Mouse (Mus musculus) stomach, embryonic 14.5 days (tissue): Measurements from ENCODE around the gene Actbl2. TPM values are rescaled to one million over a fixed set of nuclear protein-coding genes. Genes with fewer than 3 reads are reported as not detected.

Source experiments
- ATAC-seq: fragments of 200-750 bp; cut with Nextera tagmentation; 2 replicates; pipeline ENCODE4 v1.8.0; 2017; ENCODE audit warnings: low read depth, moderate TSS enrichment; ENCODE audit not compliant: insufficient number of reproducible peaks, insufficient read depth, low FRiP score
- H3K27ac ChIP-seq: fragments of 300-500 bp; sonication (generic); 2 replicates; pipeline ENCODE4 v1.5.1; 2014; ENCODE audit warnings: mild to moderate bottlenecking, low read length, moderate library complexity, mixed read lengths
- H3K27me3 ChIP-seq: fragments of 300-500 bp; sonication (generic); 2 replicates; pipeline ENCODE4 v1.6.1; 2014; ENCODE audit warnings: low read length, control low read depth, mixed read lengths; ENCODE audit not compliant: control insufficient read depth, insufficient read depth
- H3K36me3 ChIP-seq: fragments of 300-500 bp; sonication (generic); 2 replicates; pipeline ENCODE4 v1.6.1; 2014; ENCODE audit warnings: mild to moderate bottlenecking, control low read depth, low read length, moderate library complexity, mixed read lengths; ENCODE audit not compliant: control insufficient read depth, insufficient read depth
- H3K4me1 ChIP-seq: fragments of 300-500 bp; sonication (generic); 2 replicates; pipeline ENCODE4 v1.6.1; 2014; ENCODE audit warnings: low read length, control low read depth, mixed read lengths; ENCODE audit not compliant: control insufficient read depth, insufficient read depth
- H3K4me2 ChIP-seq: fragments of 300-500 bp; sonication (generic); replicated peaks from 2 replicates; pipeline ENCODE4 v1.6.1; 2014; ENCODE audit warnings: low read depth, low read length, control low read depth
- H3K4me3 ChIP-seq: fragments of 300-500 bp; sonication (generic); 2 replicates; pipeline ENCODE4 v1.5.1; 2014; ENCODE audit warnings: low read depth, low read length, control low read depth
- H3K9ac ChIP-seq: fragments of 300-500 bp; sonication (generic); replicated peaks from 2 replicates; pipeline ENCODE4 v1.6.1; 2014; ENCODE audit warnings: low read depth, mild to moderate bottlenecking, control low read depth, low read length, moderate library complexity, mixed read lengths
- H3K9me3 ChIP-seq: fragments of 300-500 bp; sonication (generic); 2 replicates; pipeline ENCODE4 v1.6.1; 2016; ENCODE audit warnings: low read depth, low read length, control low read depth; ENCODE audit not compliant: control insufficient read depth
- WGBS: fragments of 180-500 bp; shearing (Covaris S2); extraction: QIAGEN DNeasy Blood & Tissue Kit; methylation state at CpG from one replicate; pipeline ENCODE4 v1.1.7; 2014; 5-methylcytosine and 5-hydroxymethylcytosine counted together
- polyA plus RNA-seq: library from polyadenylated mRNA; unstranded; fragments of >200 nt; fragmentation: Nextera tagmentation; extraction: Ambion mirVana; gene quantifications from 2 replicates; pipeline ENCODE4 v1.2.1, GENCODE M21; 2014

Gene Actbl2
- polyA plus RNA-seq, 1 experiment from 2014 or later, result not detected

- WGBS, result 81% methylated on average over 10 of the region's 10 CpGs
- no peak for ATAC-seq
- H3K4me1 ChIP-seq, result 0 out of 2 replicates have a peak, but pooled peaks cover 5% of the 10 kb centered on the region
- no peak overlapping the region for H3K9ac ChIP-seq
- no peak overlapping the region for H3K27ac ChIP-seq
- peaks cover 10% of the 10 kb centered on the region; the same call in 1 of the 2 replicates for H3K9me3 ChIP-seq
- no peaks in the 10 kb centered on the region for H3K27me3 ChIP-seq
- H3K4me2 ChIP-seq, result no peak overlapping the region
- no peak overlapping the region for H3K4me3 ChIP-seq
- H3K36me3 ChIP-seq, result no peaks in the 10 kb centered on the region
These were observed 31.9 kb downstream of the Actbl2 start for GRCm38 (mm10) chr13:111286461-111287385.

DNA sequence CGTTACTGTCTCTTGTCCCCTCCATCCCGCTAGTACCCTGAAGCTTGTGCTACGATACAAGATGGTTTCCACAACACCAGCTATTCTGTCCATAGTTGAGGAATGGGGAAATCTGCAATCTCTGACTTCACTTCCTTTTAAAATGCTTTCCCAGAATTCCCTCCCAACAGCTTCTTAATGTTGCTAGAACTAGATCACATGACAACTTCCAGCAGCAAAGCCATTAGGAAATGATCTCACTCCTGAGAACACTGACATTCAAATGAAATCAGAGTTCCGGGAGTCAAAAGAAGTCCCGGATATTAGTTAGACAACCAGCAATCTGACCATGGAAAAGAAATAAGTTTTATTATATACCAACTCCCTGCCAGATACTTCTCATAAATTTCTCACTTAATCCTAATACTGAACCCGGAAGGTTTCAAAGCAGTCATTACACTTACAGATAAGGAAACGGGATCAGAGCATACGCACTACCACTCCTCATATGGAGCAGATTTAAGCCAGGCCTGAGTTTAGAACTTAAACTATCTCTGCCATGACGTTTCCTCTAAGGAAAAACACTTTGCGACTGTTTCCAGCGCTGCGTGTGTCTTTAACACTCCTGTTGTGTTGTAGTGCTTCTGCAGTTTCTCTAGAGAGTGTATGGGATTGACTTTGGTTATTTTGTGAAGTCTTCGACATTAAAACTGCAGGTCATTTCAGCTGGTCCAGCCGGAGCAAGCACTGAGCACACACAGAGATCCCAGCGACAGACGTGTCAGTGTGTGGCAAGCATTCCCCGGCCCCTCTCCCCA is 36.5 kb downstream of the Actbl2 start:
- ATAC-seq, result 0 out of 2 replicates have a peak, but pooled peaks have one; percentile 46
- H3K4me3 ChIP-seq, result no peak overlapping the region
- no peak overlapping the region for H3K4me2 ChIP-seq

DNA sequence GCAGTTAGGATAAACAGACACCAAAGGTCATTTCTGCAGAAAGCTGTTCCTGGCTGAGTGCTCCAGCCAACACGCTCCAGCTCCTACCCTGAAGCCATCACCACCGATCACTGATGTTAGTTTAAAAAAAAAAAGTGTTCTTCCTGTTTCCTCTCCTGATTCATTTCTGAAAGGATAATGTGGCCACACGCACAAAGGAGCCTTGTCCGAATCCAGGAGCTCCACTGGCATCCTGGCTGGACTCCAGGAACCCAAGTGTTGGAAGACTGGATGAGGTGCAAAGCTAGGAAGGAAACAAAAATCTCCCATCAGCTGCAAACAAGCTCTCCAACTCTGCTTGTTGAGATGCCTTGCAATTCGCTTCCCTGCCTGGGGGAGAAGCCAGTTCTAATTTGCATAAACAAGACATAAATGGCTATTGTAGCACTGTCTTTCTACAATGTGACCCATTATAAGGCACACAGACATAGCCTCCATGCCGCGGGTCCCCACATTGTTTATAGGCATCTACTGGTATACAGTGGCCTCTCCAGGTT is 37.2 kb downstream of the Actbl2 start:
- Histone ChIP-seq H3K27ac (peak overlapping the region; percentile 62), H3K9ac (no peak overlapping the region), H3K4me2 (no peak overlapping the region), H3K36me3 (no peaks in the 10 kb centered on the region), H3K4me1 (peaks cover 11% of the 10 kb centered on the region; the same call in 1 of the 2 replicates), H3K9me3 (no peaks in the 10 kb centered on the region), H3K27me3 (no peaks in the 10 kb centered on the region), H3K4me3 (no peak overlapping the region)
- WGBS, result 35% methylated on average over 7 of the region's 7 CpGs
- no peak for ATAC-seq

More for the DNA sequence above, 36.5 kb downstream of the Actbl2 start:
- H3K4me1 ChIP-seq, result peaks cover 11% of the 10 kb centered on the region; the same call in 1 of the 2 replicates
- 40% methylated on average over 17 of the region's 17 CpGs for WGBS
- H3K9ac ChIP-seq, result no peak overlapping the region
- H3K27ac ChIP-seq, result peak overlapping the region; percentile 62
- no peaks in the 10 kb centered on the region for H3K27me3 ChIP-seq
- no peaks in the 10 kb centered on the region for H3K36me3 ChIP-seq
- H3K9me3 ChIP-seq, result no peaks in the 10 kb centered on the region

GRCm38 (mm10) chr13:111293478-111293877 is 38.7 kb downstream of the Actbl2 start:
- Histone ChIP-seq H3K27me3 (no peaks in the 10 kb centered on the region), H3K4me3 (no peak overlapping the region), H3K27ac (no peak overlapping the region), H3K4me2 (no peak overlapping the region), H3K4me1 (peaks cover 11% of the 10 kb centered on the region; the same call in 1 of the 2 replicates), H3K9me3 (no peaks in the 10 kb centered on the region), H3K9ac (no peak overlapping the region), H3K36me3 (no peaks in the 10 kb centered on the region)
- no peak for ATAC-seq
- WGBS, result 95% methylated on average over 2 of the region's 2 CpGs

DNA sequence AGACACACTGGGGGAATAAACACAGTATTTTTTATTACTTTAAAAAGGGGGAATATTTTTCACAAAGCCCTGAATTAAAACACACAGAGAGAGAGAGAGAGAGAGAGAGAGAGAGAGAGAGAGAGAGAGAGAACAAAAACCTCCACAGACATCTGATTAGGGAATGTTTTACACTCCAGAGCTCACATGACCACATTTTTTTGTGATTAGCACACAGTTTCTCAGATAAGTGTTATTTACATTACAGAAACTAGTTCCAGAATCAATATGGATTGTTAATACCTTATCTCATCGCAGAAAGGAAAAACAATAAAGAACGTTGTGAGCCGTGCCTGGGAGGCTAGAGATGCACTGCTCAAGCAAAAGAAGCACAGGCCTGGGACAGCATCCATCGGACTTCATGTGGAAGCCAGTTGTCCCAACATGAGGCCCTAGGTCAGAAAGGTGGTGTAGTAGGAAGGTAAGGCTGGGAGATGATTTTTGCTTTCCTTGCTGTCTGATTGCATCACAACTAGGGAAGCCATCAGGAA is 40.2 kb downstream of the Actbl2 start:
- 36% methylated on average over 4 of the region's 4 CpGs for WGBS
- Histone ChIP-seq H3K4me2 (no peak overlapping the region), H3K4me3 (no peak overlapping the region), H3K27me3 (no peaks in the 10 kb centered on the region), H3K27ac (no peak overlapping the region), H3K9ac (no peak overlapping the region), H3K4me1 (peaks cover 11% of the 10 kb centered on the region; the same call in 1 of the 2 replicates), H3K9me3 (no peaks in the 10 kb centered on the region), H3K36me3 (no peaks in the 10 kb centered on the region)
- peak; percentile 62 for ATAC-seq

- 43% methylated on average over 5 of the region's 5 CpGs for WGBS
- peaks cover 11% of the 10 kb centered on the region; the same call in 1 of the 2 replicates for H3K4me1 ChIP-seq
- no peaks in the 10 kb centered on the region for H3K9me3 ChIP-seq
- H3K36me3 ChIP-seq, result no peaks in the 10 kb centered on the region
- H3K4me3 ChIP-seq, result no peak overlapping the region
- H3K27me3 ChIP-seq, result no peaks in the 10 kb centered on the region
- ATAC-seq, result no peak; the same call in 1 of the 2 replicates
- H3K9ac ChIP-seq, result no peak overlapping the region
- H3K4me2 ChIP-seq, result no peak overlapping the region
- H3K27ac ChIP-seq, result no peak overlapping the region
These were observed 41.2 kb downstream of the Actbl2 start for GRCm38 (mm10) chr13:111296029-111296428.

GRCm38 (mm10) chr13:111297614-111298013 is 42.8 kb downstream of the Actbl2 start:
- H3K4me1 ChIP-seq, result no peaks in the 10 kb centered on the region
- H3K27me3 ChIP-seq, result no peaks in the 10 kb centered on the region
- no peak for ATAC-seq
- H3K27ac ChIP-seq, result no peak overlapping the region
- 86% methylated on average over 6 of the region's 6 CpGs for WGBS
- H3K9ac ChIP-seq, result no peak overlapping the region
- H3K4me3 ChIP-seq, result no peak overlapping the region
- no peak overlapping the region for H3K4me2 ChIP-seq
- no peaks in the 10 kb centered on the region for H3K36me3 ChIP-seq
- no peaks in the 10 kb centered on the region for H3K9me3 ChIP-seq

DNA sequence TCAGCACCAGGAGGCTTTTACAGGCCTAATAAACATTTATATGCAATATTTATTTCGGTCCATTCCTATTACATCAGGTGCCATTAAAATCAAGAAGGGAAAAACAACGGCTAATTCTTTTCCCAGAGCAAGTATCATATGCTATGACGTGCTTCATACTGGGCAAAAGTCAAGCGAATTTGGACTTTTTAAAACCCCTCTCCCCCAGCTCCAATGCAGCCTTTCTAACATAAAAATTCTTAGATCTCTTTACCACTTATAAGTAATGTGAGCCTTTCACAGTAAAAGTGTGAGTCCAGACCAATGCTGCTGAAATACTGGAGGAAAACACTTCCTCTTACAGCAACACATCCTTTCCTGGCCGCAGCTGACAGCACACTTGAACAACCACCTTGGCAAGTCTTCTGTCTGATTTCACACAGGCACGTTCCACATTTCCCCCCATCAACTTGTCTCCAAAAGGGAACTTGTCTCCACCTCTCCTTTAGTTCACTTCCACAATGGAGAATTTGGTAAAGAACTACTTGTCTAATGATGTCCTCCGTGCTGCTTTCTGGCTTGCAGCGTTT is 44.4 kb downstream of the Actbl2 start:
- H3K36me3 ChIP-seq, result no peaks in the 10 kb centered on the region
- no peak for ATAC-seq
- no peak overlapping the region for H3K27ac ChIP-seq
- no peak overlapping the region for H3K9ac ChIP-seq
- no peak overlapping the region for H3K4me3 ChIP-seq
- H3K4me1 ChIP-seq, result no peaks in the 10 kb centered on the region
- WGBS, result 82% methylated on average over 8 of the region's 8 CpGs
- H3K4me2 ChIP-seq, result no peak overlapping the region
- no peaks in the 10 kb centered on the region for H3K27me3 ChIP-seq
- no peaks in the 10 kb centered on the region for H3K9me3 ChIP-seq
